Mouse (Mus musculus): ENCODE measurements at regions not wholly inside any gene's neighbourhood (a gene's known extent, or its start where the extent isn't known, plus 50 kb on each side); places are given as distances from the start of the nearest gene placed in this dataset.

- H3K27ac ChIP-seq (replicated peaks) = no peak overlapping the region
- H3K4me1 ChIP-seq = no peaks in the 10 kb centered on the region
- no peaks in the 10 kb centered on the region for H3K36me3 ChIP-seq
- 75% methylated on average over 1 of the region's 1 CpGs for WGBS
- no peak for DNase-seq (ENCODE audit: low spot score)
- H3K27me3 ChIP-seq (ENCODE audit: low read depth, poor library complexity, severe bottlenecking) = no peaks in the 10 kb centered on the region
- no peak overlapping the region for H3K4me3 ChIP-seq
- H3K9me3 ChIP-seq (replicated peaks) = no peaks in the 10 kb centered on the region
Measured at GRCm38 (mm10) chr14:80789131-80789530, 805.2 kb downstream of the Olfm4 start.

GRCm38 (mm10) chr14:80799370-80799959, 815.6 kb downstream of the Olfm4 start:
- Histone ChIP-seq H3K36me3 (no peaks in the 10 kb centered on the region), H3K9me3 (replicated peaks) (no peaks in the 10 kb centered on the region), H3K27ac (replicated peaks) (no peak overlapping the region), H3K4me3 (no peak overlapping the region), H3K4me1 (no peaks in the 10 kb centered on the region), H3K27me3 (ENCODE audit: low read depth, poor library complexity, severe bottlenecking) (no peaks in the 10 kb centered on the region)
- 84% methylated on average over 6 of the region's 6 CpGs for WGBS
- DNase-seq (ENCODE audit: low spot score) = no peak

GRCm38 (mm10) chr14:80830476-80830875, 846.6 kb downstream of the Olfm4 start:
- DNase-seq (ENCODE audit: low spot score) = no peak
- 82% methylated on average over 3 of the region's 3 CpGs for WGBS
- H3K4me3 ChIP-seq = no peak overlapping the region
- H3K27me3 ChIP-seq (ENCODE audit: low read depth, poor library complexity, severe bottlenecking) = no peaks in the 10 kb centered on the region
- no peaks in the 10 kb centered on the region for H3K9me3 ChIP-seq (replicated peaks)
- H3K36me3 ChIP-seq = no peaks in the 10 kb centered on the region
- no peak overlapping the region for H3K27ac ChIP-seq (replicated peaks)
- H3K4me1 ChIP-seq = no peaks in the 10 kb centered on the region

GRCm38 (mm10) chr14:80844550-80844949, 860.7 kb downstream of the Olfm4 start:
- 64% methylated on average over 4 of the region's 4 CpGs for WGBS
- no peak overlapping the region for H3K4me3 ChIP-seq

GRCm38 (mm10) chr14:80845576-80846269, 861.8 kb downstream of the Olfm4 start:
- no peaks in the 10 kb centered on the region for H3K36me3 ChIP-seq
- H3K9me3 ChIP-seq (replicated peaks) = no peaks in the 10 kb centered on the region
- peak overlapping the region; percentile 32; the same call in 1 of the 2 replicates for H3K4me3 ChIP-seq
- peaks cover 21% of the 10 kb centered on the region for H3K4me1 ChIP-seq
- peak overlapping the region; percentile 67 for H3K27ac ChIP-seq (replicated peaks)
- peak; percentile 72 for DNase-seq (ENCODE audit: low spot score)
- WGBS = 23% methylated on average over 14 of the region's 14 CpGs
- H3K27me3 ChIP-seq (ENCODE audit: low read depth, poor library complexity, severe bottlenecking) = no peaks in the 10 kb centered on the region

More at GRCm38 (mm10) chr14:80844550-80844949, 860.7 kb downstream of the Olfm4 start:
- H3K27ac ChIP-seq (replicated peaks) = no peak overlapping the region; the same call in 1 of the 2 replicates
- H3K27me3 ChIP-seq (ENCODE audit: low read depth, poor library complexity, severe bottlenecking) = no peaks in the 10 kb centered on the region
- no peaks in the 10 kb centered on the region for H3K36me3 ChIP-seq
- H3K4me1 ChIP-seq = peaks cover 21% of the 10 kb centered on the region
- no peaks in the 10 kb centered on the region for H3K9me3 ChIP-seq (replicated peaks)
- no peak for DNase-seq (ENCODE audit: low spot score)

GRCm38 (mm10) chr14:80846420-80847083, 862.7 kb downstream of the Olfm4 start:
- no peaks in the 10 kb centered on the region for H3K27me3 ChIP-seq (ENCODE audit: low read depth, poor library complexity, severe bottlenecking)
- H3K27ac ChIP-seq (replicated peaks) = peak overlapping the region; percentile 43; the same call in 1 of the 2 replicates
- H3K36me3 ChIP-seq = no peaks in the 10 kb centered on the region
- 92% methylated on average over 9 of the region's 9 CpGs for WGBS
- no peaks in the 10 kb centered on the region for H3K9me3 ChIP-seq (replicated peaks)
- H3K4me3 ChIP-seq = no peak overlapping the region
- no peak for DNase-seq (ENCODE audit: low spot score)
- H3K4me1 ChIP-seq = peaks cover 21% of the 10 kb centered on the region

Measured in midbrain, embryonic 10.5 days (tissue).